Comparison of ENCODE assay signal across 19 mouse cellular contexts in genomic region chr4:105153227-105153626, GRCm38 (mm10). TPM values are rescaled to one million over a fixed set of nuclear protein-coding genes. Genes with fewer than 3 reads are reported as not detected.
"Had no signal": no experiment of that assay in that cellular context is flagged by ENCODE, and none has a peak within 500 bp of the region (broad histone marks: within the 10 kb centered on the region; RNA-seq: fewer than 3 reads in every experiment).

No protein-coding gene starts in this region.

- ATAC-seq: liver, postnatal 0 days; lung, postnatal 0 days; midbrain, embryonic 13.5 days; midbrain, embryonic 15.5 days had no signal

- H3K4me2 ChIP-seq: lung, embryonic 15.5 days; midbrain, embryonic 11.5 days; midbrain, embryonic 13.5 days; midbrain, embryonic 15.5 days; neural tube, embryonic 12.5 days had no signal

- H3K27me3 ChIP-seq: lung, embryonic 15.5 days; midbrain, embryonic 13.5 days; midbrain, embryonic 15.5 days; neural tube, embryonic 12.5 days had no signal

- DNase-seq: liver, postnatal 0 days; lung, adult 2 months; lung, postnatal 14 days; lung, postnatal 36 days; right cerebral cortex, postnatal 14 days; spleen, adult 18-20 months; thymus, adult 18-20 months; thymus, postnatal 14 days; thymus, postnatal 4 days had no signal

- H3K4me3 ChIP-seq: lung, embryonic 15.5 days; megakaryocyte, embryonic 14.5 days; midbrain, embryonic 13.5 days; midbrain, embryonic 15.5 days; neural tube, embryonic 12.5 days had no signal

- H3K36me3 ChIP-seq: lung, embryonic 15.5 days; midbrain, embryonic 13.5 days; midbrain, embryonic 15.5 days; neural tube, embryonic 12.5 days had no signal

- H3K4me1 ChIP-seq: lung, embryonic 15.5 days; neural tube, embryonic 12.5 days had no signal

- H3K9ac ChIP-seq: liver, postnatal 0 days; lung, embryonic 15.5 days; midbrain, embryonic 13.5 days; midbrain, embryonic 15.5 days; neural tube, embryonic 12.5 days had no signal

- H3K9me3 ChIP-seq: lung, embryonic 15.5 days; megakaryocyte, embryonic 14.5 days; midbrain, embryonic 13.5 days; midbrain, embryonic 15.5 days; neural tube, embryonic 12.5 days had no signal

- H3K27ac ChIP-seq: lung, embryonic 15.5 days; macrophage; midbrain, embryonic 13.5 days; midbrain, embryonic 15.5 days; neural tube, embryonic 12.5 days had no signal

RNA-seq across cellular contexts. Expression of gene Plpp3, which starts 3.9 kb away (rescaled TPM):
- total RNA-seq: megakaryocyte progenitor cell, adult 5-6 weeks had no signal

RNA-seq across cellular contexts. Expression of gene Prkaa2, which starts 43.5 kb away (rescaled TPM):
- total RNA-seq: monocyte, adult 5-6 weeks had no signal
